Mouse (Mus musculus): Measurements from ENCODE around the gene Dexi. TPM values are rescaled to one million over a fixed set of nuclear protein-coding genes. Genes with fewer than 3 reads are reported as not detected.

Dexi gene
- total RNA-seq, 2 experiments from 2014 or later = 43.7 to 43.9 TPM

- H3K4me3 ChIP-seq = peak overlapping the region; percentile 58
- no peak overlapping the region for H3K27ac ChIP-seq
- intact Hi-C loops (cut with DNase I) = no loop called here
- TF ChIP-seq CTCF (IDR thresholded peaks at IDR 0.05) = no peak
- no peak for DNase-seq
These were observed 53.4 kb downstream of the Dexi start for GRCm38 (mm10) chr16:10489483-10489882.

- intact Hi-C loops (cut with DNase I) = no loop called here
- DNase-seq = no peak
- TF ChIP-seq CTCF (IDR thresholded peaks at IDR 0.05) = no peak
- H3K27ac ChIP-seq = no peak overlapping the region
- H3K4me3 ChIP-seq = peak overlapping the region; percentile 58; the same call in 1 of the 2 replicates
These were observed 53.9 kb downstream of the Dexi start for GRCm38 (mm10) chr16:10488769-10489481.

- Histone ChIP-seq H3K27ac (no peak overlapping the region), H3K4me3 (no peak overlapping the region)
- DNase-seq = no peak
- intact Hi-C loops (cut with DNase I) = no loop called here
- no peak for TF ChIP-seq CTCF (IDR thresholded peaks at IDR 0.05)
These were observed 54.9 kb downstream of the Dexi start for GRCm38 (mm10) chr16:10487895-10488493.

- intact Hi-C loops (cut with DNase I) = no loop called here
- no peak overlapping the region for H3K4me3 ChIP-seq
- no peak overlapping the region for H3K27ac ChIP-seq
- TF ChIP-seq CTCF (IDR thresholded peaks at IDR 0.05) = no peak
- DNase-seq = no peak
These were observed 55.9 kb downstream of the Dexi start for GRCm38 (mm10) chr16:10486993-10487392.

- TF ChIP-seq CTCF (IDR thresholded peaks at IDR 0.05) = no peak
- Histone ChIP-seq H3K27ac (no peak overlapping the region), H3K4me3 (no peak overlapping the region)
- intact Hi-C loops (cut with DNase I) = no loop called here
- DNase-seq = no peak
These were observed 60.5 kb downstream of the Dexi start for GRCm38 (mm10) chr16:10482343-10482742.

- TF ChIP-seq CTCF (IDR thresholded peaks at IDR 0.05) = no peak
- Histone ChIP-seq H3K4me3 (no peak within 1 kb of the TSS), H3K27ac (no peak within 1 kb of the TSS)
- intact Hi-C loops (cut with DNase I) = no loop called here
- DNase-seq = no peak
These were observed 63.0 kb downstream of the Dexi start, which contains the start of gene Ciita for GRCm38 (mm10) chr16:10479857-10480256. Ciita (plus strand) TSS chr16:10480059.

GRCm38 (mm10) chr16:10475919-10476318, 66.9 kb downstream of the Dexi start:
- intact Hi-C loops (cut with DNase I) = no loop called here
- H3K27ac ChIP-seq = no peak overlapping the region
- DNase-seq = no peak
- TF ChIP-seq CTCF (IDR thresholded peaks at IDR 0.05) = no peak
- H3K4me3 ChIP-seq = no peak overlapping the region

- no peak overlapping the region for H3K27ac ChIP-seq
- intact Hi-C loops (cut with DNase I) = no loop called here
- H3K4me3 ChIP-seq = no peak overlapping the region
These were observed 67.9 kb downstream of the Dexi start for GRCm38 (mm10) chr16:10474956-10475355.

GRCm38 (mm10) chr16:10471950-10472349, 70.9 kb downstream of the Dexi start:
- no peak for TF ChIP-seq CTCF (IDR thresholded peaks at IDR 0.05)
- Histone ChIP-seq H3K27ac (no peak overlapping the region), H3K4me3 (no peak overlapping the region)
- intact Hi-C loops (cut with DNase I) = no loop called here
- no peak for DNase-seq

More at GRCm38 (mm10) chr16:10474956-10475355, 67.9 kb downstream of the Dexi start:
- TF ChIP-seq CTCF (IDR thresholded peaks at IDR 0.05) = no peak
- no peak for DNase-seq

GRCm38 (mm10) chr16:10468201-10468600, 74.7 kb downstream of the Dexi start:
- Histone ChIP-seq H3K27ac (no peak overlapping the region), H3K4me3 (no peak overlapping the region)
- no peak for DNase-seq
- intact Hi-C loops (cut with DNase I) = no loop called here
- no peak for TF ChIP-seq CTCF (IDR thresholded peaks at IDR 0.05)

GRCm38 (mm10) chr16:10467391-10468107, 75.3 kb downstream of the Dexi start:
- TF ChIP-seq CTCF (IDR thresholded peaks at IDR 0.05) = no peak
- H3K27ac ChIP-seq = no peak overlapping the region
- intact Hi-C loops (cut with DNase I) = no loop called here
- H3K4me3 ChIP-seq = no peak overlapping the region
- no peak for DNase-seq

- Histone ChIP-seq H3K4me3 (no peak overlapping the region), H3K27ac (no peak overlapping the region)
- DNase-seq = no peak
- TF ChIP-seq CTCF (IDR thresholded peaks at IDR 0.05) = no peak
- intact Hi-C loops (cut with DNase I) = no loop called here
These were observed 77.7 kb downstream of the Dexi start for GRCm38 (mm10) chr16:10465011-10465681.

- no peak overlapping the region for H3K27ac ChIP-seq
- TF ChIP-seq CTCF (IDR thresholded peaks at IDR 0.05) = no peak
- DNase-seq = no peak
- H3K4me3 ChIP-seq = no peak overlapping the region
- intact Hi-C loops (cut with DNase I) = no loop called here
These were observed 81.7 kb downstream of the Dexi start for GRCm38 (mm10) chr16:10461178-10461577.

All from gastrocnemius, adult 2 months (tissue).